ENCODE assay signal across 15 mouse cellular contexts in genomic region chr12:60074142-60074541, GRCm38 (mm10).
"Had no signal": no experiment of that assay in that cellular context is flagged by ENCODE, and none has a peak within 500 bp of the region (broad histone marks: within the 10 kb centered on the region; RNA-seq: fewer than 3 reads in every experiment).

No protein-coding gene starts in this region.

- H3K9ac ChIP-seq: liver, postnatal 0 days; lung, embryonic 15.5 days; midbrain, embryonic 13.5 days; midbrain, embryonic 15.5 days; neural tube, embryonic 12.5 days had no signal

- DNase-seq: liver, postnatal 0 days; lung, adult 2 months; lung, postnatal 14 days; lung, postnatal 36 days; right cerebral cortex, postnatal 14 days; spleen, adult 18-20 months; thymus, adult 2 months; thymus, postnatal 25 days; thymus, postnatal 4 days had no signal

- H3K36me3 ChIP-seq: lung, embryonic 15.5 days; midbrain, embryonic 13.5 days; midbrain, embryonic 15.5 days; neural tube, embryonic 12.5 days had no signal

- H3K4me3 ChIP-seq: lung, embryonic 15.5 days; megakaryocyte, embryonic 14.5 days; midbrain, embryonic 13.5 days; midbrain, embryonic 15.5 days; neural tube, embryonic 12.5 days had no signal

- H3K27ac ChIP-seq: lung, embryonic 15.5 days; macrophage; midbrain, embryonic 13.5 days; midbrain, embryonic 15.5 days; neural tube, embryonic 12.5 days had no signal

- H3K9me3 ChIP-seq: lung, embryonic 15.5 days; megakaryocyte, embryonic 14.5 days; midbrain, embryonic 13.5 days; midbrain, embryonic 15.5 days; neural tube, embryonic 12.5 days had no signal

- H3K4me1 ChIP-seq: lung, embryonic 15.5 days; megakaryocyte, embryonic 14.5 days; midbrain, embryonic 13.5 days; midbrain, embryonic 15.5 days; neural tube, embryonic 12.5 days had no signal
